Mouse (Mus musculus) hindlimb bud, embryonic 11.5 days (tissue): ENCODE measurements around the gene Sh3rf3.

ENCODE experiments used
- DNase-seq: peaks from one replicate; pipeline ENCODE4 v3.0.0-alpha.2; 2012; ENCODE audit warnings: low read depth, low spot score; ENCODE audit errors: extremely low spot score

Sh3rf3 gene

DNA sequence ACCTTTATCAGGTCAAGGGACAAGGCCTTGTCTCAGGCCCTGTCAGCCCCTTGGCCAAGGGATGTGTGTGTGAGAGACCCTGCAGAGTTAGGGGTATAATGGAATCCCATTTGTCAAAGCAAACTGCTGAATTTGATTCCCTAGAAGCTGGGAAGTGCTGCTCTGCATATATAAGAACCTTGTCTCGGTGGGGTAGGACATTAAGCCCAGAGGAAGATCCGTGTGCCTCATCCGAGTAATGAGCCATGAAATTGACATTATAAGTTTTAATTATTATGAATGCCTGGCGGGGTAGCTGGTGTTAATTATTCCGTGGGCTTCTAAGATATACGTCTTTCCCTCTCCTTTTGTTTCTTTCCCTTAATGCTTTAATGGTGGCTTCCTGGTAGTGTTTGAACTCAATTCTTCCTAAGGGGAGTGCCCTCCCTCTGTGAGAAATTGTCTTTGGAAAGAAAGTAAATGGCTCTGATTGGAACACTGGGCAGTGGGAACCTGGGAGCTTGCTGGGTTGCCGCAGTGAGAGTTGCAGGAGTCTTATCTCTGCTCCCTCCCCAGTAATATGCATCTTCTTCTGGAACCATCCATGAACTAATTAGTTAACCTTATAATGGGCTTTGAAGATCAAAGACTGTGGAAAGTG is 166.3 kb downstream of the Sh3rf3 start:
- DNase-seq, result no peak

DNA sequence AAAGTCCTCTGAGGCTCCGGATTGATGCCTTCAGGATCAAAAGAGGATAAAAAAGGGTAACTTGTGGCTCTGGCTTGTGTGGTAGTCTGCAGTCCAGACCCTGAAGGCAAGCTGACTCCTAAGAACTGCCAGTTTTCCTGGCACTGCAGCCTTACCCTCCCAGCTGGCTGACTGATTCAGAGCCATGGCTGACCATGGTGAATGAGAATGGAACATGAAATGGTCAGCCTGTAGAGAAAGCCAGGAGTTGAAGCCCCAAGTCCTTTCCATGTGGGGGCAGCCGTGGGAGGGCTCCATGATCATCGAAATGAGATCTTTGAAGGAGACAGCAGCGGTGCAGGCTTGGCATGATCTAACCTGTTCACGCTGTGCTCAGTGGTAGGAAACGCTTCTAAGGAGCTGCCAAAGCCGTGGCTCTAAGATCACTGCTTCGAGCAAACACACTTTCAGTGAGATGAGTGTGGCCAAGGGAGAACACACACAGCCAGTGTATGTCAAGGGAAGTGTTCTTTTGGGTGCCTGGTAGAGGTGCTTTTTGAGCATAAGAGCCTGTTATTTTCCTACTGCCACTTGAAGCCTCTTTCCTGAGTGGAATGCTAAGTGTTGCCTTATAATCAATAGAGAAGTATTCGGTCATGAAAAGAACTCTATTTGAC is 168.6 kb downstream of the Sh3rf3 start:
- no peak for DNase-seq

DNA sequence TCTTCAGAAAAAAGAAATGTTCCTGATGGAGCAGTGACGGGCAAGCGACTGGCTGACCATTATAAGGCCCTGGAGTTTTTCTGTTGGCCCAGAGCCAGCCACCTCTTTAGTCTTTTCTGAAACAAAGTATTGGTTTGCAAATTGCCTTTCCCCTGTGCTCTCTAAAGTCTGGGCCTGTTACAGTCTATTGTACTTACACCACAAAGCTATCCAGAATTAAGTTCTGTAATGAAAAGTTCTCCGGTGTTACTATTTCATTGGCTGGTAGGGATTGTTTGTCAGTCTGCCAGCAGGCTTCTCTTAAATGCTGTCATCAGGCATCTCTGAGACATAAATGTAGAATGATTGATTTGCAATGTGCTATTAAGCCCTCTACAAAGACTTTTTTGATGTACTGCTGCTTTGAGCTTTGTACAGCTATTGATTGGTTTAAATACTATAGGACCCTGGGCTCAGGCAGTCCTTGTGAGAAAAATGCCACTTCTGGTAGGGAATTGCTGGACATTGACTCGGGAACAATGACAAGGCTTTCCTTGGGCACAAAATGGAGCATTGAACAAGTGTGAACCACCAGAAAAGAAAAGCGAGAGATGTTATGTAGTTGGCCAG is 169.5 kb downstream of the Sh3rf3 start:
- DNase-seq, result peak; percentile 1

DNA sequence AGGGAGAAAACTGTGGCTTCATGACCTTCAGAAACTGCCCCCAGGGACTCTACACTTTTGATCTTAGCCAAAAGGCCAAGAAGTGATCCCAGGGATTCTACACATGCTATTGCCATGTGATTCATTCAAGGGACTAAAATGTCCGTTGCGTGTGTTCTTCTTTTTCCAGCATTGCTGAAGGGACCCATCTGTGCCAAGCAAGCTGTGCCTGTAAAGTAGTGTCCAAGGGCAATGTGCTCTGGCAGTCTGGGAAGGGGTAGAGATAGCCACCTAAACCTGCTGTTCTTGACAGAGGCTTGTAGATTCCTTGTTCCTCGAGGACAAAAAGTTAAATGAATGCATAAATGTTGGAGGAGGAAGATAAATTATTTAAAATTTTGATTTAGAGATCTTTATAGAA is 178.5 kb downstream of the Sh3rf3 start:
- DNase-seq, result no peak

DNA sequence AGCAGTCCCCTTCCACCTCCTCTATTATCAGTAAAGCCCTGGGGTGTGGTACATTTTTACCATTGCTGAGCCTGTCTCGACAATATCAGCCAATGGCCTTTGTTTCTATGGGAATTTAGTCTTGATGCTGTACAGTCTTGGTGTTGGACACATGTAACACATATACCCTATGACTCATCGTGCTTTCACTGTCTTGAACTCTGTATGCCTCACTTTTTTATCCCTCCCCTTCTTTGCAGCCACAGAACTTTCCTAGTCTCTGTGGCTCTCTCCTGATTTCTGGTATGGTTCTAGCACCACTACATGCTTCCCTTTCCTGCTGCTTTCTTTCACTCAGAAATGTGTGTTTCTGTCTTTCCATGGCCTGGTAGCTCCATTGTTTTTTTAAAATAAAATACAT is 181.6 kb downstream of the Sh3rf3 start:
- no peak for DNase-seq

DNA sequence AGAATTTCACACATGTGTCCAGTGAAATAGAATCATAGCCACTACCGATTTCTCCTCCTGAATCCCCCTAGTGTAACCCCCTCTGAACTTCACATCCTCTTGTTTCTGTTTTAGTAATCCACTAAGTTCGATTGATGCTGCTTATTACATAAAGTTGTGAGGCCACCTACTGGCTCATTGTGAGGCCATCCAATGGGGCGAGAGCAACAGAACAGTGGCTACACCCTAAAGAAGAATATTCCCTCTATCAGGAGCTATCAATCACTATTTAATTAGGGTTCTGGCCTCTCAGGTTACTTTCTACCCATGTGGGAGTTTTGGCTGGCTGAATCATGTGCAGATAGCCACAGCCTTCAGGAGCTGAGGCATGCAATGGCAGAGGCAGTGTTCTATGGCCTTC is 182.0 kb downstream of the Sh3rf3 start:
- DNase-seq, result no peak

DNA sequence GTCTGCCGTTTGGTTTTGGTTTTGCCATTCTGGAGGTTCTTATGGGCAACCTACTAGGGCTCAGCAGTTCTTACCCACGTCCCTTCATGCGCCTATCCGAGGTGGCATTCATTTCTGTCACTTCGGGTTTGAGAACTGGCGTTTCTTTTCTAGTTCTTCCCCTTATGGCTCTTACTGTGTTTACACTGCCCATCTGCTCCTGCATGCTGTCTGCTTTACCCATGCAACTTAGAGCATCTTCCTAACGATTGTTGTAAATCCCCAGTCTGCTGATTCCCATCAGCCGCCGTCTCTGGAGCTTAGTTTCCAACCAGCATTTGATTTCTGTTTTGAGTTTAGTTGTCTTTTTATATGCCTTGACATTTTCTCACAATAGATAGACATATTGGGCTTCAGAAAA is 189.2 kb downstream of the Sh3rf3 start:
- DNase-seq, result no peak

DNA sequence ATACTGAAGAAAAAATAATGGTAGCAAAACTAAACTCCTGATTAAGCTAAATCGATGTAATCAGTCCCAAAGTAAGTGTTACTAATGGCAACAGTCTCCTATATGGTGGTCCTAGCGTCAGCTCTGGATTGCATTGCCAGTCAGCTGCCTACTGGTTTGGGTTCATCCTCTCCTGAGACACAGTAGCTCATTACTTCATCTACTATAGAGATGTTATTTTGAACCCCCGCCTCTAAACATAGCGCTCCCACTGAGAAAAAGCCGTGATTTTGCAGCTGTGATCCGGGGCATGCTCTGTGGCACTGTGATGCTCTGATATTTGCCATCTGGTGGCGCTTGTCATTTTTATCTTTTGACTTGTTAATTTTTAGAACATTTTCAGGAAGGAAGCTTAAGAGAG is 198.3 kb downstream of the Sh3rf3 start:
- DNase-seq, result no peak

DNA sequence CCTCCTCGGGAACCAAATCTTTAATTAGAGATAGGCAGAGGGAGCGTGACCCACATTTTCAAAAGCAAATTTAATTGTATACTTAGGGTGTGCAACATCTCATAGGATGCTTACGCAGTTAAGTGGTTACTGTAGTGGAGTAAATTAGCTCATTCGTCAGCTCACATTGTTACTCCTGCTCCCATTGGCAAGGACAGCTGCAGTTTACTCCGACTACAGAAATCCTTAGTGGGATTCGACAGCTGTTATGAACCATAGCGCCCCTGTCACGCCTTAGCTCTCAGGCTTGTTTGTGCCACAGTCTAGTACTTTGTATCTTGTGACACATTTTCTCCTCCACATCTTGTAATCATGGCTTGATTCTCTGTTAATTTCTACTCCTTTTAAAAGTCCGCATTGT is 200.5 kb downstream of the Sh3rf3 start:
- no peak for DNase-seq

DNA sequence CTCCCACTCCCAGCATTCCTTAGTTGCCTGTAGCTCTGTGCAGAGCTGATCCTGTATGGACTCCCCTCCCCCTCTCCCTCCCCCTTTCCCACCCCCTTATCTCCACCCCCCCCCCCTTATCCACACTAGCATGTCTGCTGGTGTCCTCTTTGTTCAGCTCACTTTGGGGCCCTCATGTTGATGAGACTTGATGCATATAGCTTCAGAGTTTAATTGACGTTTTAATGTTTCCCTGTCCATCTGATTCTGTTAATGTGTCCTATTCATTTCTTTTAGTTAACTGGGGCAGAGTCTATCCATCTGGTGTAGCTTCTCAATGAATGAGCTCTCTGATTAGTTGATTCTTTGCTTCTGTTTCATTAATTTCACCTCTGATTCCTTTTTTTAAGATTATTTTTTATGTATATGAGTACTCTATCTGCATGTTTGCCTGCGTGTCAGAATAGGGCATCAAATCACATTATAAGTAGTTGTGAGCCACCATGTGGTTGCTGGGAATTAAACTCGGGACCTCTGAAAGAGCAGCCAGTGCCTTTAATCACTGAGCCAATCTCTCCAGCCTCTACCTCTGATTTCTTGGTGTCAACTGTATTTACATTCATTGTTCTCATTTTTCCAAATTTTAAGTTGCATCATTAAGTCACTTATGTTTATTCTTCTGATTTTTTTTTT is 206.3 kb downstream of the Sh3rf3 start:
- DNase-seq, result no peak

DNA sequence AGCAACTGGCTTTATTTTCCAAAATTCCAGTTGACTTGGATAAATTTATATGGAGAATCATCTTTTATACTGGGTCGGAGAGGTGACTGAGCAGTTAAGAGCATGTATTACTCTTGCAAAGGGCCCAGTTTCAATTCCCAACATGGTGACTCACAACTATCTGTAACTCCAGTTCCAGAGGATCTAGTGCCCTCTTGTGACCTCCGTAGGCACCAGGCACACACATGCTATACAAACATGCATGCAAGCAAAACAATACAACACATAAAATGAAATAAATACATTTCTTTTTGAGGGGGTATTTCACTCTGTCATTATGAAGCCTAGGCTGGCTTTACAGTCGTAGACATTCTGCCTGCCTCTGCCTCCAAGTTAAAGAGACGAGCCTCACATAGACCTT is 237.3 kb downstream of the Sh3rf3 start:
- DNase-seq, result no peak

DNA sequence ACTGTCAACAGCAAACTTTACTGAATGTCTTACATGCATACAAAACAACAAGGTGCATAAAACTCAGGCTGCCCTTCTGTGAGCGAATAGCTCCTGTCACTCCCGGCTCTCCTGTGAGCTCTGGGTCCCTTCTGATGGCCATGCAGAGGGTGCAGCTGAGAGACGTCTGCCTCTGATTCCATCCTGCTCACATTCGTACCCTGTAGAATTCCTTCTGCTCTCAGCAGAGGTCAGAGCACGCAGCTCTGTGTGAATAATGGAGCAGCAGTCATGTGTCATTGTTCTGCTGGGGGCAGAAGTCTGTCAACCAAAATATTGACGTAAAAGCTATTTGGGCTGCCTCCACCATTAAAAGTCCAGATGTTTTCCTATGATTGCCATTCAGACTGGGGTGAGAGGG is 243.1 kb downstream of the Sh3rf3 start:
- DNase-seq, result no peak

DNA sequence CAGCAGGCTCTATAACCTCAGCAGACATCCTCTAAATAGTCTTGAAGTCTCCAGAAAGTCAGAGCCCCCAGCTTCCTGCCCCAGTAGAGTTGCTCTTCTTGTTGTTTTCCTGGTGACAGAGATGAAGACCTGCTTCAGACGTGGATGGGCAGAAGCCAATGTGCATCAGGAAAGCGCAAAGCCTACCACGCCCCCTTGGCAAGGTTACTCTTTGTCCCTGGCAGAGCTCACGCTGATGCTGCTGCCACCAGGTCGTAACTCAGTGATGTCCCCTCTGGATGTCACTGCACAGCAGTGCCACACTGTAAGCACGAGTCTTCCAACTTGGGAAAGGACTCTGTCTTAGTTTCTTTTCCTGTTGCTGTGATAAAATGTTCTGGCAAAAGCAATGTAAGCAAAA is 253.6 kb downstream of the Sh3rf3 start:
- no peak for DNase-seq

DNA sequence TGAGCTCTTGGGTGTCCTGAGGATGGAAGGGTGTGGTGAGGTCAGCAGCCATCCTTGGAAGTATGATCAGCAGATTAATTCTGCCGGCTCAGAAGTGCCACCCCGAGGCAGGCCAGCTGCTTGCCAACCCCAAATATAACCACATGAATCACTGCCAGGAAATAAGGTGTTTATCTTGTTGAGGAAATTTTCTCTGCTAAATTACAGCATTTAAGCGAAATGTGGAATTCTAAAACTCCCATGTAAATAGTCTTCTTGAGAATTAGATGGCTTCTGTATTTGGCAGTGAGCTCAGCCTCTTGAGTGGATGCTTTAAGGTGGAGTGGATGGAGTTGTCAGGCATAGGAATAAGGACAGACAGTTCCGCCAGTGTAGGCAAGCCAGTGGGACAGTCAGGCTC is 259.7 kb downstream of the Sh3rf3 start:
- DNase-seq, result no peak

DNA sequence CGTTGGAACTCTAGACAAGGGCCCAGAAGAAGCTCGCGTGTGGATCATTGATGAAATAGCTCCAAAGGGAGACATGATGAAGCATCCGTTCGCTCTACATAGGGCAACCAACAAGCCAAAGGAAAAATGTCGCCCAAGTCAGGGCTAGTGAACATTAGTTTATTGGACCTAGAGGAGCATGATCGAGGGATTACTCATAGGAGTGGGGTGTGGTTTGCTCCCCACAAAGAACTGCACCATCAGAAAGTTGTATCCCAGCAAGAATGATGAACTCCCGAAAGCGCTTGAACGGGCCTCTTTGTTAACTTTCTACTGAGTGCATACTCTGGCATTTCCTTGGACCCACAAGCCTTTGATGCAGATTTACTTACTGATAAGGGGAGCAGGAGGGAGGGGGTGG is 263.5 kb downstream of the Sh3rf3 start:
- DNase-seq, result no peak

DNA sequence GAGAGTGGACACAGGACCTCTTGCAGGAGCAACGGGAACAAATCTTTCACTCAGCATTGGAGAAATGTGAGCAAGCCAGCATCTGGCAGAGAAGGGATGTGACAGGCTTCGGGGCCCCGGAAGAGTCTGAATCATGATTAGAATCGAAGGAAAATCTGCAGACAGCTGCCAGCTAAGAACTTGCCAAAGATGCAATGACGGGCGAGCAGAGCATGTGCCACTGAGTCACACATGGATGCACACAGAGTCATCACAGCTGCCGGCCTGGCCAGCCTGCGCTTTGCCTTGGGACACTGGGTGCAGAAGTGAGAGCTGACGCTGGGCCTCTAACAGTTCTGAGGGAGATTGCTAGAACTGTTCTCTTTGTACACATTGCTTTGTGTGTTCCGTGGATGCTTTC is 264.8 kb downstream of the Sh3rf3 start:
- no peak for DNase-seq

DNA sequence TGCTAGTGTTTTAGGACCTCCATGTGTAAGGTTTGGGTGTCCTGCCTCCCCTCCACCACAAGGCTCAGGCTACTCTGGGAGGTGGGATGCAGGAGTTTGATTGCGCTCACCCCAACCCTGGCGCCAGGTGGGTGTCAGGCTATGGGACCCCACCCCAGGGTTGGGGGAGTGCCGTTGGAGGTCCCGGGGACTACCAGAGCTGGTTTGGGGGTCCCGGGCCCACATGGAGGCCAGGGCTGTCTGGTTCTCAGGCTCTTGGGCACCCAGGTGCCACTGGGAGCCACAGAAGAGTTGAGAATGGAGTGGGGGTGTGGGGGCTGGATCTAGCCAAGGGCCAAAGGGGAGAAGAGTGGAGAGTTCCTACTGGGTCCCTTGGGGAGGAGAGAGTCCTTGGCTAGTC is 272.4 kb downstream of the Sh3rf3 start:
- DNase-seq, result no peak

DNA sequence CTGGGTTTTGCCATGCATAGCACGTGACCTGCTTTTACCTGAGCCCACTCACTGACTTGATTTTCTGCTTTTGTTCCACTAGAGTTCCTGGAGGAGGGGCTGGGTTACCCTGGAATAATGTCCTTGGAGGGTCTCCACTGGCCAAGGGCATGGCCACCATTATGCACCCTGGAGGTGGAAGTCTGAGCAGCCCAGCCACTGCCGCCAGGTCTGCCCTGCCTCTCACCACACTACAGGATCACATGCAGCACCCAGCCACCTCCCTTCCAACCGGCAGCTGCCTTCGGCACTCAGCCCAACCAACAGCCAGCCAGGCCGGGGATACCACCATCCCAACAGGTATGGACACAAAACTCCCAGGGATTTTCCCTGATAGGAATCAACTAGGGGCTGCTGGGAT is 273.4 kb downstream of the Sh3rf3 start:
- DNase-seq, result no peak

DNA sequence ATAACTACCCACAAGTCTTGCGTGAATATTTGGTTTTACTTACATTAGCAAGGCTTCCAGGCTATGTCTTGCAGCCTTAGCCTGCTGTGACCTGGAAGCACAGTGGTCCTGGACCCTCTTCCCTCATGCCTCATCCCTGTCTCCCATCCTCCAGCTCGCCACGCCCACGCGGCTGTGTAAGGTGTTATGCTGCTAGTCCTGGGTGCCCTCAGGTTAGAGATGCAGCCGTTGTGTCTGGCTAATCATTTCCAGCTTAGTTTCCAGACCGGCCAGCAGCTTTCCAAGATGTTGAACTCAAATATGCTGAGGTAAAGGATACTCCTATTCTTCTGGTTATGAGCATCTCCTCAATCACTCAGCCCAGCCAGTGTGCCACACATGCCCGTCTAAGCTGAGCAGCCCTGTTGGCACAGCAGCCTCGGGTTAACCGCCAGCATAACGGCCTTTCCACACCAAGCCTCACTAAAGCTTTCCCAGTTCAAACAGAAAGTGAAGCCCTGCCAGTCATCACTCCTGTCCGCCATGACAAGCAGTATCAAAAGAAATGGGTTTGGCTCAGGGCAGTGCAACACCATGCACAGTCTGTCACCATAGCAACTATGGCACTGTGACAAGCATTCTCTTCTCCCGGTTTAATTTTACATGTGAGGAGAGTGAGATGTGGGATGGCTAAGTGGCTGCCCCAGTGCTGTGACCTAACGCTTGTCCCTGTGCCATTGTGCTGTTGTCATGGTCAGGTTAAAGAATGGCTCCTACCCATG is 276.9 kb downstream of the Sh3rf3 start:
- no peak for DNase-seq

DNA sequence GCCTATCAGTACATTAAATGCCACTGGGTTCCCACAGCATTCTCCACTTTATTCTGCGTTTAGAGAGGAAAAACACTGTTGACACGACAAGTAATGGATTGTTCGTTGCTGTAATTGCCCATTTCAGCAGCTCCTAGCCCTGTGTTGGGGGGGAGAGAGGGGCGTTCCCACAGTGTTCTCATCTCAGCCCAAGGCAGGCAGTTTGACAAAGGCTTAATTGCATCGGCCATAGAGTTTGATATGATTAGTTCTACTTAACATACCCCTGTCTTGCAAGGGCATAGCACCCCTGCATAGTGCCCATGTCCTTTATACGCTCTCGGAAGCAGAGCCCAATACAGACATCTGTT is 277.4 kb downstream of the Sh3rf3 start:
- no peak for DNase-seq

DNA sequence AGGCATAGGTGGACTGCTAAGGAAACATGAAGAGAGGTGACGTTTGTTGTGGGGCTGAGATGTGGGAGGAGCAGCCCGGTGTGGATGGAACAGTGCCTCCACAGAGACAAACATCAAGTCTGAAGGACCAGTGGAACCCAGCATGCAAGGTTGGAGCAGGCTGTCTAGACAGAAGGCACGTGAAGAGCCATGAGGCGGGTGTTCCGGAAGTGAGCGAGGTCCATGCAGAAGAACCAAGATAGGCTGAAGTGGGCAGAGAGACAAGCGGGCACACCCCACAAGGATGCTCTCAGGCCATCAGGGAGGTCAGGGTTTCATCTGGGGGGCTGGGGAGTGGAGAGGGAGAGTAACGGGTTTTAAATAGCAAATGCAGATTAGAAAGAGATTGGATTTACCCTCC is 278.4 kb downstream of the Sh3rf3 start:
- DNase-seq, result no peak

DNA sequence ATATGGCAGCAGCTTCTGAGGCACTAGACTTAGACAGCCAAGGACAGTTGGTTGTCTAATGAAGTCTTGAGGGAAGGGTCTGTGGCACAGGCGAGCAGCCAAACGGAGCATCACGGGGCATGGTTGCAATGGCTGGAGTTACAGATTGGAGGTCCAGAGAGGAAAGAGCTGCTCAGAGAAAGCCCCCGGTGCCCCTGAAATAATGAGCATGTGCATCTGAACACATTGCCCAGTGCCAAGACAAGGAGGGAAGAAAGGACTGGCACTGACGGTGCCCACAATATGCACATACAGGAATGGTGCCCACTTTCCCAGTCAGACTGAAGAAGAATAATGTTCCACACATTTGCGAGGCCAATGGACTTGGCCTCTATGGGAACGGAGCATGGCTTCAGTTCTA is 278.8 kb downstream of the Sh3rf3 start:
- DNase-seq, result no peak
